Mouse (Mus musculus) hindbrain, postnatal 0 days (tissue): ENCODE measurements at regions not wholly inside any gene's neighbourhood (a gene's known extent, or its start where the extent isn't known, plus 50 kb on each side); places are given as distances from the start of the nearest gene placed in this dataset.

ENCODE experiments used
- ATAC-seq: fragments of 200-750 bp; cut with Nextera tagmentation; 2 replicates; pipeline ENCODE4 v1.8.0; 2017; ENCODE audit warnings: mild to moderate bottlenecking, moderate TSS enrichment, moderate library complexity
- DNase-seq: peaks from one replicate; pipeline ENCODE4 v3.0.0-alpha.2; 2015; ENCODE audit warnings: low spot score
- H3K27ac ChIP-seq: fragments of 300-500 bp; sonication (generic); 2 replicates; pipeline ENCODE4 v1.5.1; 2014; ENCODE audit warnings: mild to moderate bottlenecking
- H3K27me3 ChIP-seq: fragments of 300-500 bp; sonication (generic); 2 replicates; pipeline ENCODE4 v1.6.1; 2014; ENCODE audit warnings: low read length, mixed read lengths; ENCODE audit not compliant: insufficient read depth
- H3K36me3 ChIP-seq: fragments of 300-500 bp; sonication (generic); 2 replicates; pipeline ENCODE4 v1.6.1; 2014; ENCODE audit warnings: low read length, mixed read lengths; ENCODE audit not compliant: insufficient read depth
- H3K4me1 ChIP-seq: fragments of 300-500 bp; sonication (generic); 2 replicates; pipeline ENCODE4 v1.6.1; 2014; ENCODE audit warnings: antibody characterized with exemption, low read length, mixed read lengths; ENCODE audit not compliant: insufficient read depth
- H3K4me2 ChIP-seq: fragments of 300-500 bp; sonication (generic); 2 replicates; pipeline ENCODE4 v1.6.1; 2014; ENCODE audit warnings: low read depth, mild to moderate bottlenecking, low read length, moderate library complexity, mixed read lengths
- H3K4me3 ChIP-seq: fragments of 300-500 bp; sonication (generic); 2 replicates; pipeline ENCODE4 v1.5.1; 2014; ENCODE audit warnings: low read length
- H3K9ac ChIP-seq: fragments of 300-500 bp; sonication (generic); replicated peaks from 2 replicates; pipeline ENCODE4 v1.6.1; 2014; ENCODE audit warnings: mild to moderate bottlenecking, low read length, moderate library complexity, mixed read lengths
- H3K9me3 ChIP-seq: fragments of 300-500 bp; sonication (generic); 2 replicates; pipeline ENCODE4 v1.6.1; 2016; ENCODE audit warnings: low read length, mixed read lengths
- CTCF ChIP-seq: IDR thresholded peaks from 2 replicates; pipeline ENCODE4 v1.5.1; 2016; ENCODE audit warnings: antibody characterized with exemption, control low read depth, low read depth
- WGBS: fragments of 180-500 bp; shearing (Covaris S2); extraction: QIAGEN DNeasy Blood & Tissue Kit; methylation state at CpG from one replicate; pipeline ENCODE4 v1.1.7; 2014; 5-methylcytosine and 5-hydroxymethylcytosine counted together

DNA sequence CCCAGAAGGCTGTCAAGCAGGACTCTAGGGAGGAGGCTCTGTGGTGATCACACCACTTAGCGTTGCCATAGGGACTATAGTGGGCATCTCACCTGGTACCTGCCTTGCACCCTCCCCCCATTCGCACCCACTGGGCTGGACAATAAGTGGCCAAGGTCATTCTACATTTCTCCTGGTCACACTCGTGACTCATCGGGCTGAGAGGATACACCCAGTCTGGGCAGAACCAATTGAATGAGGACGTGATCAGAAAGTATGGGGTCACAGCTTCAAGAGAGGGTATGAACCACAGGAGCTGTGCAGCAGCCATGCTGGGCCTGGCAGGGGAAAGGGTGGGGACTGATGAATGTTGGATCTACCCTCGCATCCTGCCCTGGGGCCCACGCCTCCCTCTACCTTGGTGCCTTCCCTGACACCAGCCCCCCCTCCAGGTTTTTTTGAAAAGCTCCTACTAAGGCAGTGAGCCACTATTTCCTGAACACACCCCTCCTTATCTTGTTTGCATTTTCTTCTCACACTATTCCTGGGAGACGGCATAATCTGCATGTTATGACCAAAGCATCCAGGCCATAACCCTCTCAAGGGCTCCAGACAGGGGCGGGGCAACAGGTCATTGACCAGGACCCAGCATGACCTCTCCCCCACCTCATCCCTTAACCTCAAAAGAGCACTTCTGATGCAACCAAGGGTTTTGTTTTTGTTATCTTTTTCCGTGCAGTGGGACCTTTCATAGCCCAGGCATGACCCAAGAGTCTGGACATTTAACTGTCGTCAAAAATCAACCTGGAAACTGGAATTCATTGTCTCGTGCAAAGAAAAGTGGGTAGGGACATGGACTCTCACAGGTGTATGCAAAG is 89.4 kb upstream of the Armc2 start:
- Histone ChIP-seq H3K4me3 (no peak overlapping the region), H3K9me3 (0 out of 2 replicates have a peak, but pooled peaks cover 3% of the 10 kb centered on the region), H3K4me1 (no peaks in the 10 kb centered on the region), H3K36me3 (no peaks in the 10 kb centered on the region), H3K27ac (no peak overlapping the region), H3K27me3 (no peaks in the 10 kb centered on the region), H3K9ac (no peak overlapping the region), H3K4me2 (no peak overlapping the region)
- ATAC-seq (no peak), DNase-seq (no peak)
- TF ChIP-seq CTCF = no peak
- 83% methylated on average over 12 of the region's 12 CpGs for WGBS

DNA sequence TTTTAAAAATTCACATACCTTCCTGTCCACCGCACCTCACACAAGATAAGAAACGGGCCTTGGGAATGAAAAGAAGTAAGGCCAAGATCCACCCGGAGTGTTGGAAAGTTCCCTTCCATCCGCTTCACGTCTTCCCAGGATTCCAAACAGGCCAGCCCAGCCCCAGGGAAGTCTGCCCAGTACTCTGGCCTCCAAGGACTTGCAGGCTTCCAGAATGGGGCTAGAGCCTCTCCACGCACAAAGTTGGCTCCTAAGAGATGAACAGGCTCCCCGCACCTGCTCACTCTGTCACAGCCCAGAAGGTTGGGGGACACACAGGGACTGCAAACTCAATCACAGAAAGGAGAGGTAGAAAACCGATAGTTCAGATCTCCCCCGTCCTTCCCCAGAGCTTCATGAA is 88.4 kb upstream of the Armc2 start:
- no peak for TF ChIP-seq CTCF
- no peaks in the 10 kb centered on the region for H3K27me3 ChIP-seq
- H3K27ac ChIP-seq = no peak overlapping the region
- no peak overlapping the region for H3K4me2 ChIP-seq
- H3K4me3 ChIP-seq = no peak overlapping the region
- no peak overlapping the region for H3K9ac ChIP-seq
- 81% methylated on average over 9 of the region's 9 CpGs for WGBS
- no peaks in the 10 kb centered on the region for H3K4me1 ChIP-seq
- no peak for DNase-seq
- ATAC-seq = no peak
- no peaks in the 10 kb centered on the region for H3K36me3 ChIP-seq
- H3K9me3 ChIP-seq = 0 out of 2 replicates have a peak, but pooled peaks cover 3% of the 10 kb centered on the region

DNA sequence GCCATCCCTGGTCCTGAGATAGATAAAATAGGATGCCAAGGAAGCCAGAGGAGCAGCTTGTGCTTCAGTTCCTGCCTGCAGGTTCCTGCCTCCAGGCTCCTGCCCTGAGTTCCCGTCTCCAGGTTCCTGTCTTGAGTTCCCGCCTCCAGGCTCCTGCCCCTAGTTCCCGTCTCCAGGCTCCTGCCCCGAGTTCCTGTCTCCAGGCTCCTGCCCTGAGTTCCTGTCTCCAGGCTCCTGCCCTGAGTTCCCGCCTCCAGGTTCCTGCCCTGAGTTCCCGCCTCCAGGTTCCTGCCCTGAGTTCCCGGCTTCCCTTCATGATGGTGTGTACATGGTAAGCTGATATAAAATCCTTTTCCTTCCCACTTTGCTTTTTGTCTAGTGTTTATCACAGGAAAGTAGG is 86.8 kb upstream of the Armc2 start:
- no peaks in the 10 kb centered on the region for H3K36me3 ChIP-seq
- ATAC-seq (no peak), DNase-seq (no peak)
- no peaks in the 10 kb centered on the region for H3K4me1 ChIP-seq
- TF ChIP-seq CTCF = no peak
- 98% methylated on average over 7 of the region's 7 CpGs for WGBS
- H3K27ac ChIP-seq = no peak overlapping the region
- H3K9ac ChIP-seq = no peak overlapping the region
- H3K9me3 ChIP-seq = 0 out of 2 replicates have a peak, but pooled peaks cover 3% of the 10 kb centered on the region
- no peak overlapping the region for H3K4me2 ChIP-seq
- no peak overlapping the region for H3K4me3 ChIP-seq
- H3K27me3 ChIP-seq = no peaks in the 10 kb centered on the region

DNA sequence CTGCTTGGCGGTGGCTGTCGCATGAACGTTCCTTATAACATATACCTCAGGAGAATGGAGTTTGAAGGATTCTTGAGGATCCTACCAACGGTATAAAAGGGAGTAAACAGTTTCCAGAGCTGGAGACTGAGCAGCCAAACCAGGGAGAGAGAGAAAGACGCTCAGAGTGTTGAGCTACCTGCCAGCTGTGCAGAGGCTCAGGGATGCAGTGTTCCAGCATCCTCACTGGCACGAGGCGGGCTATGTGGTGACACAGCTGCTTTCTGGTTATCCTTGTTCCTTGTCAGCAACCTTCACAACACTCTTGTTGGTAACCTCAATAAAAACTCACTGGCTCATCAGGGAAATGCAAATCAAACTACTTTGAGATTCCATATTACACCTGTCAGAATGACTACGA is 84.1 kb upstream of the Armc2 start:
- no peak for TF ChIP-seq CTCF
- no peaks in the 10 kb centered on the region for H3K27me3 ChIP-seq
- H3K4me3 ChIP-seq = no peak overlapping the region
- H3K4me1 ChIP-seq = no peaks in the 10 kb centered on the region
- H3K9ac ChIP-seq = no peak overlapping the region
- no peak overlapping the region for H3K27ac ChIP-seq
- H3K4me2 ChIP-seq = no peak overlapping the region
- 82% methylated on average over 8 of the region's 8 CpGs for WGBS
- 0 out of 2 replicates have a peak, but pooled peaks cover 3% of the 10 kb centered on the region for H3K9me3 ChIP-seq
- ATAC-seq (no peak), DNase-seq (no peak)
- no peaks in the 10 kb centered on the region for H3K36me3 ChIP-seq

DNA sequence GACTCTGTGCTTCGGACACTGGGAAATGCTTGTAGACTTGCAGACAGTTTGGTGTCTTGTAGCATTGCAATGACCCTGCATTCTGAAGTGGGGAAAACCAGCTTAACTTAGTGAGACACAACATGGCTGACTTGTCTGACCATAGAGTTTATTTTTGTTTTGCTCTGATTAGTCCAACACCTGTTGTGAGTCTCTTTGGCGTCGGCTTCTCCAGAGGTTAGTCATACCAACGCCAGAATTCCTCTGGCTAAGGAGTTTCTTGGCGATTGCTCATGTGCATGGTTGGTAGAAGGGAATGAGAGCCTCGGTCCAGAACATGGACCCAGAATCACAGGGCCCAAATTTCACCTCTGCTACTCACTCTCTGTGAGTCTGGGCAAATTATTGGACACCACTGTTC is 82.9 kb upstream of the Armc2 start:
- H3K27ac ChIP-seq = no peak overlapping the region
- no peak overlapping the region for H3K4me3 ChIP-seq
- H3K4me2 ChIP-seq = no peak overlapping the region
- ATAC-seq (no peak), DNase-seq (no peak)
- WGBS = 79% methylated on average over 6 of the region's 6 CpGs
- no peak for TF ChIP-seq CTCF
- 0 out of 2 replicates have a peak, but pooled peaks cover 3% of the 10 kb centered on the region for H3K9me3 ChIP-seq
- H3K9ac ChIP-seq = no peak overlapping the region
- no peaks in the 10 kb centered on the region for H3K27me3 ChIP-seq
- no peaks in the 10 kb centered on the region for H3K36me3 ChIP-seq
- H3K4me1 ChIP-seq = no peaks in the 10 kb centered on the region

DNA sequence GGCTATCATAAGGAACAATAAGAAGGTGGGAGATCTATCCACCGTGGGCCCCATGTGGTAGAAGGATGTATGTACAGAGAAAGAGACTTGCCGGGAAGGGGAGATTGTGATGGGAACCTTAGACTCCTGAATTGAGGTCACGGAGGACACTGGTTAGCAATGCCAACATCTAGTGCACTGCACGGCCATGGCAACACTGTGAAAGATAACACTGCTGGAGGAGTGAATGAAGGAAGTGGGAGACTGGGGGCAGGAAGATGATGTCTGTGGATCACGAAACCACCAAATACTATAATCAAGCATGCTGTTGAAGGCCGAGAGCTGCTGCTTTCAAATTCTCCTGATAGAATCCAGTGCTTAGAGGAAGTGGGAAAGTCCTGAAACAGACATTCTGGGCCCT is 78.7 kb upstream of the Armc2 start:
- DNase-seq (no peak), ATAC-seq (no peak)
- no peaks in the 10 kb centered on the region for H3K27me3 ChIP-seq
- no peak overlapping the region for H3K4me3 ChIP-seq
- H3K9me3 ChIP-seq = no peaks in the 10 kb centered on the region
- no peak for TF ChIP-seq CTCF
- H3K27ac ChIP-seq = no peak overlapping the region
- H3K9ac ChIP-seq = no peak overlapping the region
- 93% methylated on average over 6 of the region's 6 CpGs for WGBS
- no peaks in the 10 kb centered on the region for H3K4me1 ChIP-seq
- H3K36me3 ChIP-seq = no peaks in the 10 kb centered on the region
- no peak overlapping the region for H3K4me2 ChIP-seq

DNA sequence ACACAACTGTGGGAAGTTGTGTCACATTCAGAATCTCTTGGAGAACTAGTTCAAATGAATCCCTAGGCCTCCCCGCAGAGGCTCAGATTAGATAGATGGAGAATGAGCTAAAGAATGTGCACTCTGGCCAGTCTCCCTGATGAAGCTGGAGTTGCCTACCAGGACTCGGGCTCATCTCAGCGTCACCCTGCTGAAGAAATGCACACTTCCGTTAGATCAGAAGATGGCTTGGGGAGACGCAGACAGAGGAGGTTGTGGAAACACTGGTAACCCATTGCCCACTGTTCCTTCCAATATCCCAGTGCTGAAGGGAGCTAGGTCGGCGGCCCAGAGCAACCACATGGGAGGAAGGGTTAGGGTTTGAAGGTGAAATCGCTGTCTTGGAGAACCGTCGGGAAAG is 77.7 kb upstream of the Armc2 start:
- no peak for DNase-seq
- H3K36me3 ChIP-seq = no peaks in the 10 kb centered on the region
- no peak overlapping the region for H3K4me2 ChIP-seq
- no peak overlapping the region for H3K9ac ChIP-seq
- no peak overlapping the region for H3K4me3 ChIP-seq
- WGBS = 93% methylated on average over 10 of the region's 10 CpGs
- H3K9me3 ChIP-seq = no peaks in the 10 kb centered on the region
- no peak overlapping the region for H3K27ac ChIP-seq
- TF ChIP-seq CTCF = no peak
- H3K4me1 ChIP-seq = no peaks in the 10 kb centered on the region
- H3K27me3 ChIP-seq = no peaks in the 10 kb centered on the region
- no peak for ATAC-seq
